Mouse (Mus musculus): Measurements from ENCODE around the gene Ergic1. TPM values are rescaled to one million over a fixed set of nuclear protein-coding genes. Genes with fewer than 3 reads are reported as not detected.

Ergic1 gene
- total RNA-seq, 2 experiments from 2014 or later = 128 to 155 TPM

DNA sequence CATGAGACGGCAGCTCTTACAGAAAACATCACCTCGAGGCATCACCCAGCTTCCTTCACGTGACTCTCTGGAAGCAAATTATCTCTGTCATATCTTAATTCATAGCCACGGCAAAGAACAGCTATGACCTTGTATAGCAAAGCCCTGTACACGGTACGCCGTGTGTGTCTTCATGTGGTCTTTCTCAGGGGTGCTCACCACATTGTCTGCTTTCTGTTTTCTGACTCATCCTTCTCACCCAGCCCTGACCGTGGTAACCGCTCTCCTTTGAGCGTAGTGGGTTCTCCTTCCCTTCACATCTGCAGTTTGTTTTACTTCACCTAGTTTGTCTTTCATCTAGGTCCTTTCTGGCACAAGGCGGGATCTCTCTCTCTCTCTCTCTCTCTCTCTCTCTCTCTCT lies 11.0 kb downstream of the Ergic1 start:
- no peak for DNase-seq (ENCODE audit: low spot score in 2 of 2)

- DNase-seq (ENCODE audit: low spot score in 2 of 2) = no peak
These were observed 12.8 kb downstream of the Ergic1 start for GRCm38 (mm10) chr17:26574118-26574517.

DNA sequence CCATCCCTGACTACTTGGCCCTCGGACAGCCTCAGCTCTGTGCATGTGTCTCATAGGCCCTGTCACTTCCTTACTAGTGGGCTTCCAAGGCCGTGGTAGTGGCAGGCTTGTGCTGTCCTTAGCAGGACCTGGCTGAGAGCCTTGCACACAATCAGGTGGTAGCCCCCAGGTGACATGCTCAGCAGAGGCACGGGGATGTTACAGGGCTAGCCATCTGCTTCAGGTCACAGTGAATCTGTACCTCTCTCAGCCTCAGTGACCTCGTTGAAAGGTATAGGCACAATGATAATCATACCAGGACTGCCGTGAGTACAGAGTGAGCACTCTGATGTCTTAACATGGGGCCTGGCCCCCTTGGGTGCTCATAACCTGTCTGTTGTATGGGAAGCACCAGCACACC lies 13.4 kb downstream of the Ergic1 start:
- DNase-seq (ENCODE audit: low spot score in 2 of 2) = no peak

- DNase-seq (ENCODE audit: low spot score in 2 of 2) = no peak
These were observed 14.7 kb downstream of the Ergic1 start for GRCm38 (mm10) chr17:26575786-26576690.

GRCm38 (mm10) chr17:26576833-26577232 lies 15.5 kb downstream of the Ergic1 start:
- no peak for DNase-seq (ENCODE audit: low spot score in 2 of 2)

GRCm38 (mm10) chr17:26577309-26577708 lies 16.0 kb downstream of the Ergic1 start:
- no peak for DNase-seq (ENCODE audit: low spot score in 2 of 2)

DNA sequence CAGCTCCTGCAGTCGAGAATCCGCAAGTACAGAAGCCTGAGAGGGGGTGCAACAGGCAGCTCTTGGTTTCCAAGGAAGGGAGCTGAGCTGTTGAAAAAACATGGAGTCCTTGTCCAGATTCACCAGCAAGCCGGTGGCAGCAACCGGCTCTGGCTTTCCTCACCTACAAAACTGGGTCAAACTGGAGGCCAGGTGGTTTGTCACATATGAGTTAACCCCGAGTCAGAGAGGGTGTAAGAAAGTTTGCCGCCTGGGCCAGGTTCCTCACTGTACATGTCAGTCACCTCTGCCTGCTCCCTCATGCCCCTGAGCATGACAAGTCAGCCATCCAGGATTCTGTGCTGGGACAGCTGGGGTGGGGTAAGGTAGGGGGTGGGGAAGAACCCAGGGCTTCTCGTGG lies 16.9 kb downstream of the Ergic1 start:
- DNase-seq (ENCODE audit: low spot score in 2 of 2) = no peak

- DNase-seq (ENCODE audit: low spot score in 2 of 2) = no peak
These were observed 17.5 kb downstream of the Ergic1 start for GRCm38 (mm10) chr17:26578771-26579170.

- DNase-seq (ENCODE audit: low spot score in 2 of 2) = no peak
These were observed 18.1 kb downstream of the Ergic1 start for GRCm38 (mm10) chr17:26579396-26579795.

- no peak for DNase-seq (ENCODE audit: low spot score in 2 of 2)
These were observed 19.6 kb downstream of the Ergic1 start for GRCm38 (mm10) chr17:26580873-26581401.

DNA sequence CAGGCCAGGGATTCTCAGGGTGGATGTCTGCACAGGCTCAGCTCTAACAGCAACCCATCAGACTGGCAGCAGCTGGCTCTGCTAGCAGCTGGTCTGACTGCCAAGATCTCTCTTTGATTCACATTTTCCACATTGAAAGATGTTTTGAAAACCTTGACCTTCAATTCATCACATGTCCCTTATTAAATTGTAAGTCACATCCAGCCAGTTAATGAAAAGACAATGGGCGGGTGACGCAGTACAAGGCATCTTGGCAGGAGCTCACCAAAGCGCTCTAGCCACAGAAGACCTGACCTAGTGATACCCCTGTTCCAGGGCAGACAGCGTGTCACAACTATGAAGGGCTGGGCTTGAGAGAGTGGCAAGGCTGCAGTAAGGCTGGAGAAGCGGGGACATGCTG lies 21.0 kb downstream of the Ergic1 start:
- peak; percentile 23 to 39 for DNase-seq (ENCODE audit: low spot score in 2 of 2)

DNA sequence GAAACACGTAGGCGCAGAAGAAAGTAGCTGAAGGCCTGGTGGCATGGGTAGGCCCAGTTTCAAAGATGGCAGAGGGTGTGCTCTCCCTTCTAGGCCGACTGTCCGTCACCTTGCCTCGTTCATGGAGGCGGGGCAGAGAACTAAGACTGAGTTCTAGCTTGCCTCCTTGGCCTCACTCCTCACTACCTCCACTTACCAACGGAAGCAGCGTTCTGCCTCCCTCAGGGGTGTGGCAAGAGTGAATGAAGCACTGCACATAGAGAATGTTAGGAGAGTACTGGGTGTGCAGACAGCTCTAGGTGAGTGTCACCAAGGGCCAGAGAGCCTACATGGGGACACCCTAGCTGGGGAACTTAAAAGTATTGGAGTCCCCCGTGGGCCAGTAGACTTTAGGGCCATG lies 21.8 kb downstream of the Ergic1 start:
- DNase-seq (ENCODE audit: low spot score in 2 of 2) = no peak

DNA sequence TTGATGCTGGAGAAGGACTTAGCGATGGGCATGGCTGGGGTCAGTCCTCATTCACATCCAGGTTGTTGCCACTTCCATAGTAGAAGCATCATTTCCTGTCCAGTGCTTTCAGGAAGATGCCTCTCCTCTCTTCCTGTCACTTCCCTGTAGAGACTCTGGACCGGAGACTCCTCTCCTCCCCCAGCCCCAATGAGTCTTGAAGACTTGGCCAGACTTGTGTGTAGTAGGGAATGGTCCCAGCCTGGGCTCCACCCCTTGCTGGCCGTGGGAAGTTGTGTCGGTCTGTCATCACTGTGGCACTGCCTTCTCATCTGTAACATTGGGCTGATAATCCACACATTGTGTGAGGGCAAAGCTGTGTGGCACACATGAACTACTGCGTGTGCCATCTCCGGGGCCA lies 22.3 kb downstream of the Ergic1 start:
- no peak for DNase-seq (ENCODE audit: low spot score in 2 of 2)

DNA sequence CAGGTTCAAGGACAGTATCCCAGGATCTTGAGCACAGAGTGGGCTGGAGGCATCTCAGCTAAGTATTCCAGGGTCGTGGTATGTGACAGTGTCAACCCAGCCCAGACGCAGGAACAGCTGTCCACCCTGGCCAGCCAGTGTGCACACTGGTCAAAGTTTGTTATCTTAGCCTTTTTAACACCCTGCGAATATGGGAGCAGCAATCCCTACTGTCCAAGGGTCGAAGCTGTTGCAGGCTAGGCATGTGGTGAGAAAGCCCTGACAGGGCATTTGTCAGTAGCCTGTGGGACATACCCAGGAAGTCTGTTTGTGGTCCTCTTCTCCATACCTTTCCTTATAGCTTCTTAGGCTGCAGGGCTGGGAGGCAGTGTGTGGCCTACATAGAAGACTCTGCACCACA lies 22.8 kb downstream of the Ergic1 start:
- DNase-seq (ENCODE audit: low spot score in 2 of 2) = no peak

DNA sequence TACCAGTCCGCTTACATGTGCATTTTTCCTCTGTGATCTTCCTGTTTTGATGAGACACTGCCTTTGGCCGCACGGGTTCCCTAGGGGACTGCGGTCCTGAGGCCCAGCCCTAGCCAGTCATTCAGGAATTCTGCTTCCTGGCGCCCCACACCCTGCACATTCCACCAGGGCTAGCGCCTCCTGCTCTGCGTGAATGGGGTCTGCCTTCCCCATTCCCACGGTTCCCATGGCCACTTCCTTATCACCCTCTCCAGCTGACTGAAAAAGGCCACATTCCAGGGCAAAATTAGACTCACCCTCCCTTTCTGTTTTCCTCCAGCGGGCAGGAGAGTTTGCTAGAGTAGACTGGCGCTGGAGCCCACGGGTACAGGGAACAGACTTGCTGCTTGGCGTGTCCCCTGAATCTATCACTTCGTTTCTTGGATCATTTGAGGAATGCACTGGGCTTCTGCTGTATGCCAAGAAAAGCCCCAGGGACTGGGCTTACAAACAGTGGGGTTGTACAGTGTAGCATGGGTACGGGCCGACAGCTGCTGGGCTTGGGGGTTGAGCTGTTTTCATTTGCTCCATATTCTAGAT lies 23.4 kb downstream of the Ergic1 start:
- DNase-seq (ENCODE audit: low spot score in 2 of 2) = peak; percentile 22 to 35

DNA sequence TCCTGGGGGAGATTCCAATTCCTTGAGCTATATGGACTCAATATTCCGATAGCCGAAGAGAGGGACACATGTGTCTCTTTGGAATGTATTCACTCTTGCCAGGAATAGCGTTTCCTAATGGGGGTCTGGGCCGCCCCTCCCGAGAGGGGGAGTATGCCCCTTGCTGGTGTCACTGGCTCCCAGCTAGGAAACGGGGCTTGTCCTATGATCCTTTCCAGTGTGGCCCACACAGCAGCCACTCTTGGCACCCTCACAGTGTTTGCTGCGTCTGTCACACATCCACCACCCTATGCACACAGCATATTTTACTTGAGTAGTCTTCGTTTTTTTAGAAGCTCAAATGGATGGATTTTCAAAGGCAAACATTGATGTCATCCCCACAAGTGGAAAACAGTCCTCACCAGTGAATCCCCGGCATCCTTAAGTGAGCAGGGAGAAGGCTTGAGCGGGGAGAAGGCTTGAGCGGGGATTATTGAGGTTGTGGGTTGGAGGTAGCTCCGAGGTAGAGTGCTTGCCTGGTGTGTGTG lies 26.7 kb downstream of the Ergic1 start:
- no peak for DNase-seq (ENCODE audit: low spot score in 2 of 2)

DNA sequence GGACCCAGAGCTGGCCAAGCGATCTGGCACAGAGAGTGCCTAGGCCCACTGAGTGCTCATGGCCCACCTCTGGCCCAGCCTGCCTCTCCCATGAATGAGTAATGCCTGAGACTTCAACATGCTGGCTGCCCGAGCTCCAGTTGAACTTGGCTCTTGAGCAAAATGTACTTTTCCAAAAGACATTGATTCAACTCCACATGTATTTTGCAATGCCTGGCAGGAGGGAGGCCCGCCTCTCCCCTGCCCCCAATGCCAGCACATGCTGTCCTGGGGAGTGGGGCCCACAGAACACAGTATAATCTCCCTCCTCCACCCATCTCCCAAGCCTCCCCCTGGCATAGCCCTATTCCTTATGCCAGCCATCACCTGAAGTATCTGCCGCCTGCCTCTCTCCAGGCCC lies 31.2 kb downstream of the Ergic1 start:
- no peak for DNase-seq (ENCODE audit: low spot score in 2 of 2)

DNA sequence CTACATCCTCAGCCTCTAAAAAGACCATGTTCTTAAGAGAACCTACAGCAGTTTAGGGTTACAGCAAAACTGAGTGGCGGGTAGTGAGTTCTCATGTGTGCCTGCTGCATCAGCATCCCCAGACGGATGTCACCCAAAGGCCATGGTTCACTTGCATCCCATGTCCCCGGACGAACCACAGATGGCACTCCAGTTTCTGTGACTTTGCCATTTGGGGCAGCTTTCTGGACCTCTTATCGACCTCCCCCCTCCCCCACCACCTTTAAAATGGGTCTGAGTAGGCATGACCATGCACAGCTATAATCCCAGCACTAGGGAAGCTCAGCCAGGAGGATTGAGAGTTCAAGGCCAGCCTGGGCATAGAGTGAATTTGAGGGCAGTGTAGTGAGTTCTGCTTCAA lies 31.9 kb downstream of the Ergic1 start:
- no peak for DNase-seq (ENCODE audit: low spot score in 2 of 2)

DNA sequence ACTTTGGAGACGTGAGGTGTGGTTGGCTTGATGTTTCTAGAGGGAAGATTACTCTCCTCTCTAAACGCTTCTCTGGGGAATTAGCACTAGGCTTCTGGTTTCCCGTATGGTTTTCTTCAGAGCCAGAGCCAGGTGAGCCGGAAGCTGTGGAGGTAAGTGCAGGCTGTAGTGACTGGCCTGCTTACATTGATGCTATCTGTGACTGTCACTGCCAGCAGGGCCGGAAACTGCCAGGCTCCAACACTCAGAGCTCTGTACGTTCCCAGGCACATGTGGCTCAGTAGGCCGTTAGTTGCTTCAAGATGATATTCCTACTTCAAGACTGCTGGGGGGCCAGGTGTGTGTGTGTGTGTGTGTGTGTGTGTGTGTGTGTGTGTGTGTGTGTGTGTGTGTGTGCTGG lies 32.9 kb downstream of the Ergic1 start:
- DNase-seq (ENCODE audit: low spot score in 2 of 2) = no peak

- DNase-seq (ENCODE audit: low spot score in 2 of 2) = no peak
These were observed 33.7 kb downstream of the Ergic1 start for GRCm38 (mm10) chr17:26594958-26595357.

DNA sequence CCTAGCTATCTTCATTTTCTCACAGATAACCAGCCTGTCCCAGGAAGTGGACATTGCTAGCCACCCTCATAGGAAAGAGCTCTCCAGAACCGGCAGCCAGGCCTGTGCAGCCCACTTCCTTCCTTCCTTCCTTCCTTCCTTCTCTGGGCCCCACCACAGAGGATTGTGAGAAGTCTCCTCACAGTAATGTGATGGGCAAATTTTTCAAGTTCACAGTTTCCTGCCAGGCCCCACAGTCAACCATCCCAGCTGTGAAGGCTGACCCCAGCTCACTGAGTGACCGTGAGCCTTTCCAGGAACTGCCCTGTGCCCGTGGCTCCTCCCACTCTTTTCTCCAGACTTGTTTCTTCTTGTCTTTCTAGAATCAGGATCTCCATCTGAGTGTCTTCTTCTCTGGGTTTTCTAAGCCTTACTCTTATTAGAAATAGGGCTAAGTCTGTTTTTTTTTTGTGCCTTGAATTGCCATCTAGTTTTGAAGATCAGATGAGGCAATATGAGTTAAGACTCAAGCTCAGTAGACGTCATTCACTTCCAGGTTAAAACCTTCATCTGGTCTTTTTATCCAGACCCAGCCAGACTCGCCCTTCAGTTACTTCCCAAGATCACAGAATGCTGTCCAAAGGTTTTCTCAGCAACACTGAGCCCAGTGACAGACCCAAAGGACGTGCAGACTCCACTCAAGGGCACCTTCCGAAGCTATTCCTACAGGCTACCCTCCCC lies 34.3 kb downstream of the Ergic1 start:
- no peak for DNase-seq (ENCODE audit: low spot score in 2 of 2)

All from layer of hippocampus, postnatal 10 days (tissue).